Mouse (Mus musculus): ENCODE measurements around the gene Styxl1. TPM values are rescaled to one million over a fixed set of nuclear protein-coding genes. Genes with fewer than 3 reads are reported as not detected.

Styxl1 gene
- total RNA-seq, 2 experiments from 2014 or later: not detected

DNA sequence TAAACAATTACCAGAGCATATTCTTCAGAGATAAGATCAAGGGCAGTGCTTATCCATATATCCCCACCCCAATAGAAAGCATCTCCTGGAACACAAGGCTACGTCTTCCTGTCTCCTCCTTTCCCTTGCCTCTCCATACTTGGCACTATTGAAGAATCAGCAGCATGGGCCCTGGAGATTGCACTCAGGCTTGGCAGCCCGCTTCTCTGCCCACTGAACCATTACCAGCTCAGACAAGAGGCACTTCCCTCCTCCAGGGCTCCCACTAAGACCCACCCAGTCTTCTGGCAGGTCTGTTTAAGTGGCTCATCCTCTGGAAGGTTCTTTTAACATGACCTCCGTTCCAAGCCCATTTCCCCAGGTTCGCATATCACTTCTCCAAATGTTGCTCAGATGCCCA lies 1.6 kb downstream of the Styxl1 start:
- DNase-seq: no peak
- intact Hi-C loops (cut with DNase I): loop anchor here (2.0 to 5.0 kb wide), 2 partner anchors 88 to 384 kb away; partner anchors contain the start of gene Pom121

- DNase-seq: no peak
- intact Hi-C loops (cut with DNase I): no loop called here
Observed at GRCm38 (mm10) chr5:135772519-135772918, 5.7 kb downstream of the Styxl1 start.

DNA sequence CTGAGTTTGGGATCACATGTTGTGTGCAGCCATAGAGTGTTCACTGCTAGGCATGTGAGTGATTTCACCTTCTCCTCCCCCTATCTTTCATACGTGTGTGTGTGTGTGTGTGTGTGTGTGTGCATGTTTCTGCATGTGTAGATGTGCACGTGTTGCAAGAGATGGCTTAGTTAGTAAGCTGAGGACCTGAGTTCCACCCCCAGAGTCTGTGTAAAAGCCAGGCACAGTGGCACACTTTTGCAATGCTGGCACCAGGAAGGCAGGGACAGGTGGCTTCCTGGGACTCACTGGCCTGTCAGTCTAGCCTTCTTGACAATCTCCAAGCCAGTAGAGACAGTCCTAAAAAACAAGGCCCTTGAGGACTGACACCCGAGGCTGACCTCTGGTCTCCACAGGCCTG lies 13.2 kb downstream of the Styxl1 start:
- DNase-seq: no peak
- intact Hi-C loops (cut with DNase I): loop anchor here (5.0 kb wide), 2 partner anchors 218 to 368 kb away; partner anchors contain the start of gene Hip1

GRCm38 (mm10) chr5:135763526-135763925 lies 14.7 kb downstream of the Styxl1 start:
- intact Hi-C loops (cut with DNase I): loop anchor here (1.0 to 5.0 kb wide), 4 partner anchors 133 to 366 kb away; partner anchors contain the start of gene Hip1
- peak; percentile 77 to 83 for DNase-seq

DNA sequence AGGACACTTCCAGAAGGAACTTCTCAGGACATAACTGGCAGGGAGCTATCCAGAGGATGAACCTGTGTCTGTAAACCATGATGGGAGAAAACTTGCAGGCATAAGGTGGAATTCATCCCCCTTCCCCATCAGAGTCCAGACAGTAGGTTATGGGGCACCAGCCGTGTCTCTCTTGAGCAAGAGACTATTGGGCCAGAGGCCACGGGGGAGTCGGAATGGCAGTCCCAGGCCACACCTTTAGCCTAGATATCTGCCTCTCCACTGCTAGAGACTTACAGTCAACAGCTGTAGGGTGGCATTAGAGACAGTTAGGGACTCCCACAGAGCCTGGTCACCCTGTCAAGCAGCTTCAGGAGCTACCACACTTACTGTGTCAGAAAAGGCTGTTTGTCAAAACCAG lies 16.3 kb downstream of the Styxl1 start:
- DNase-seq: no peak
- intact Hi-C loops (cut with DNase I): loop anchor here (2.0 to 5.0 kb wide), 3 partner anchors 131 to 365 kb away; partner anchors contain the start of gene Hip1

DNA sequence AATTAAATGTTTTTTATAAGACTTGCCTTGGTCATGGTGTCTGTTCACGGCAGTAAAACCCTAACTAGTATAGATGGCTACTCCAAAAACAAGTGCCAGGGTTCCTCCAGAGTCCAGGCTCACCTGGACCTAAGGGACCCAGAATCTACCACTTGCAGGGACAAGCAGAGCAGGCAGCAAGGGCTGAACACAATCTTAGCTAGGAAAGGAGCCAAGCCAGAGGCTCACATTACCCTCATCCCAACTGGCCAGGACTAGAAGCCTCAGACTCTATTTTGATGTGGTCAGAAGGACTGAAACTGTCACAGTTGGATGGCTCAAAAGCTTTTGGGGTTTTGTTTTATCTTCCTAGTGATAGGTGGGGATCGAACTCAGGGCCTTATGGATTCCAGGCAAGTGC lies 26.6 kb downstream of the Styxl1 start:
- DNase-seq: no peak
- intact Hi-C loops (cut with DNase I): no loop called here

DNA sequence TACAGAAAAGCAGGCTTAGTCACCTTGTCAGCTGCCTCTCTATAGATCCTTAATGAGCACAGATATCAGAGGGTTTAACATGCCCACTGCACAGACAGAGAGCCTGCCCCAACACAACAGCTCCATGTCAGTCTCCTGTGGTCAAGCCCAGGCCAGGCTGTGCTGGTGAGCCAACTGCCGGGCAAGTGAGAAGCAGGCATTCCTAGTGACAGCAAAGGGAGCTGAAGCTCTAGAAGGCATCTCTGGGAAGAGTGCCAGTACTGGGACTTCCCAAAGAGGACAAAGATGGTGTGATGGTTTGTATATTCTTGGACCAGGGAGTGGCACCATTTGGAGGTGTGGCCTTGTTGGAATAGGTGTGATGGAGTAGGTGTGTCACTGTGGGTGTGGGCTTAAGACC lies 27.1 kb downstream of the Styxl1 start:
- intact Hi-C loops (cut with DNase I): no loop called here
- DNase-seq: no peak

DNA sequence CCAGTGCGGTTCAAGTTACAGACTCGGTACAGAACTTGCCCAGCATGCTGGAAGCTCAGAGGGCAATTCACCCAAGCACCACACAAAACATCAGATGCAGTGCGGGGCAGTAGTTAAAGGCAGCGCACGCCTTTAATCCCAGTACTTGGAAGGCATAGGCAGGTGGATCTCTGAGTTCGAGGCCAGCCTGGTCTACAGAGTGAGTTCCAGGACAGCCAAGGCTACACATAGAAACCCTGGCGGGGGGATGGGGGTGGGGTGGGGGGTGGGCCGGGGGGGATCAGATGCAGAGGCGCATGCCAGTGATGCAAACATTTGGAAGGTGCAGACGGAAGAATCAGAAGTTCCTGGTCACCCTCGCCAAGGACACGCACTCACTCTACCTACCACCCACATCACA lies 33.4 kb downstream of the Styxl1 start:
- intact Hi-C loops (cut with DNase I): loop anchor here (2.0 kb wide), 1 partner anchor 114 kb away; no protein-coding TSS in a partner anchor
- no peak for DNase-seq

GRCm38 (mm10) chr5:135743741-135744609 lies 34.2 kb downstream of the Styxl1 start, which contains the start of gene Tmem120a:
Gene Tmem120a, minus strand, starts transcription at chr5:135744448.
- intact Hi-C loops (cut with DNase I): loop anchor here (2.0 kb wide), 2 partner anchors 55 to 113 kb away; no protein-coding TSS in a partner anchor
- DNase-seq: peak; percentile 96 to 97

- intact Hi-C loops (cut with DNase I): loop anchor here (2.0 kb wide), 1 partner anchor 54 kb away; no protein-coding TSS in a partner anchor
Observed at GRCm38 (mm10) chr5:135742941-135743740, 35.0 kb downstream of the Styxl1 start.

GRCm38 (mm10) chr5:135742156-135742555 lies 36.0 kb downstream of the Styxl1 start:
- no peak for DNase-seq
- intact Hi-C loops (cut with DNase I): loop anchor here (2.0 kb wide), 1 partner anchor 53 kb away; no protein-coding TSS in a partner anchor

More at GRCm38 (mm10) chr5:135742941-135743740, 35.0 kb downstream of the Styxl1 start:
- DNase-seq: no peak

- intact Hi-C loops (cut with DNase I): no loop called here
Observed at GRCm38 (mm10) chr5:135738266-135738665, 39.9 kb downstream of the Styxl1 start.

DNA sequence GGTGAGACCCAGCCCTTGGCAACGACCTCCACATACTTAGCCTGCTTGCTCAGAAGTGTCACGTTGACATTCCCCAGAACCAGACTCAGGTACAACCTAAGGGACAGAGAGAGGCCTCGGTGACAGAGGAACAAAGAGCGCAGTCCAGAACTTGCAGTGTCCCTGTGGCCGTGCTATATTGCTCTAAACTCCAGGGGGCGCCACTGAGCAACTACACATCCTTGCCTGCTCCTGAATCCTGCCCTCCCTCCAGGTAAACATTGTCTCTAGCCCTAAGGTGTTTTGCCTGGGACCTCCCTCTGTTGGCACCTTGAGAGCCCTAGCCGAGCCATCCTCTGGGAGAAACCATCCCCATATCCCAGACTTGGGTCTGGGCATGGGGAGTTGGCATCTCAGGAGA lies 41.0 kb downstream of the Styxl1 start:
- no peak for DNase-seq
- intact Hi-C loops (cut with DNase I): no loop called here

More at GRCm38 (mm10) chr5:135738266-135738665, 39.9 kb downstream of the Styxl1 start:
- no peak for DNase-seq

DNA sequence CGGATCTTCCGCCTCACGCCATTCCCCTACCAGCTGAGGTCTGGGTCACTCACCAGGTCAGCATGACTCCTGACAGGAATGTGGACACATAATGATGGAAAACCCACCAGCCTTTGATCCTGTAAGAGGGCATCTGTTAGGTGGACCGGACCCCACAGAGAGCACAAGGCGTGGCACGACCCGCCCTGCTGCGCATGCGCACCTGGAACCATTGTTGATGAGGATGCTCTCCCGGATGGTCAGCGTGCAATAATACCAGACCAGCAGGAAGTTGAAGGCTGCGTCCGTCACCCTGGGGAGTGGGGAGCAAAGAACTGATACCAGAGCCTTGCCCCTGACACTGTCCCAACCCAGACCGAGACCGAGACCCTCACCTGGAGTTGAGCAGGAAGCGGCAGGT lies 41.6 kb downstream of the Styxl1 start:
- DNase-seq: no peak
- intact Hi-C loops (cut with DNase I): no loop called here

DNA sequence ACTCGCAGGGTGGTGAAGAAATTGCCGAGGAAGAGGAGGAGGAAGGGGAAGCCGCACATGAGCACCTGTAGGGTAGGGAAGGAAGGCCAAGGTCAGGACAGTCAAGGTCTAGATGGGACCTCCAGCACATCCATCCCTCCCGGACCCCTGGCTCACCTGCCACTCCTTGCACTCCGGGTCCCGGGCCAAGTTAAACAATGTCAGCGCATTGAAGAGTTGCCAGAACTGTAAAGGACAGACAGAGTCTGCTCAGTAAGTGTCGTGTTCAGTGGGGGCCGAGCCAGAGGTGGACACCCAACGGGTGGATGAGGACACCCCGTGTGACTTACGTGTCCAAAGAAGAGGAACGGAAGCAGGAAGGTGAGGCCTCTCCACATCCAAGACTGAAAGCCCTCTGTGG lies 42.4 kb downstream of the Styxl1 start:
- no peak for DNase-seq
- intact Hi-C loops (cut with DNase I): no loop called here

GRCm38 (mm10) chr5:135734057-135734680 lies 44.0 kb downstream of the Styxl1 start:
- intact Hi-C loops (cut with DNase I): no loop called here
- DNase-seq: no peak

DNA sequence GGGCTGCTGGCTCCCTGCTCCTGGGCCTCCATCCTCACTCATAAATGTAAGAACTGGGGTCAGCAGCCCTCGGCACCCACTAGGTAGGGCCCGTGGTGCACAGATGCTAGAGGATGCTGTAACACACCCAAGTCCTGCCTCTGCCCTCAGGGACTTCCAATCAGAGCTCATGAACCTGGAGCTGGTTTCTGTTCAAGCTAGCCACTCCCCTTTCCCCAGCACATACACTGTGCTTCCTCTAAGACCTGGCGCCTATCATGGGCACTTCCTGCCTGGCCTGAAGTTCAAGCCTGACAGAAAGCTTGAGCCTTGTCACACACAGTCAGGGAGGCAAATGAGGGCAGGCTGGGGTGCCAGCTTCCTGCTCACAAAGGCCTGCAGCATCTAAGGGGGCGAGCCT lies 45.1 kb downstream of the Styxl1 start:
- intact Hi-C loops (cut with DNase I): no loop called here

DNA sequence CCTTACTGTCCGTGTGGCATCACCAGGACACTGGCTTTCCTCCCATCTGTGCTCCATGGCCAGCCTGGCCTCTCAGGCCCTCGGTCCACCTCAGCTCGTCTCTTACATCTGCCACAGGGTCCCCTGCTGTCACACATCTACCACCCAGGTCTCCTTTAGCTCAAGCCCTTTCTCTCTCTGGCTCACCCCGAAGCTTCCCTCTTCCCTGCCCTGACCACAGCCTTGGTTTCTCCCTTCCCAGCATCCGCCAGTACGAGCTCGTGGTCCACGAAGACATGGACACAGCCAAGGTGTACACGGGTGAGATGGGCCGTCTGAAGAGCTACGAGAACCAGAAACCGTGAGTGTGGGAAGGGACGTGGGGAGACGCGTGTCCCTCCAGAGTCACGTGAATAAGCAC lies 46.9 kb downstream of the Styxl1 start:
- DNase-seq: no peak

More for the DNA sequence above, 45.1 kb downstream of the Styxl1 start:
- DNase-seq: no peak

GRCm38 (mm10) chr5:135730916-135731315 lies 47.3 kb downstream of the Styxl1 start:
- no peak for DNase-seq
- intact Hi-C loops (cut with DNase I): no loop called here

More for the DNA sequence above, 46.9 kb downstream of the Styxl1 start:
- intact Hi-C loops (cut with DNase I): no loop called here

DNA sequence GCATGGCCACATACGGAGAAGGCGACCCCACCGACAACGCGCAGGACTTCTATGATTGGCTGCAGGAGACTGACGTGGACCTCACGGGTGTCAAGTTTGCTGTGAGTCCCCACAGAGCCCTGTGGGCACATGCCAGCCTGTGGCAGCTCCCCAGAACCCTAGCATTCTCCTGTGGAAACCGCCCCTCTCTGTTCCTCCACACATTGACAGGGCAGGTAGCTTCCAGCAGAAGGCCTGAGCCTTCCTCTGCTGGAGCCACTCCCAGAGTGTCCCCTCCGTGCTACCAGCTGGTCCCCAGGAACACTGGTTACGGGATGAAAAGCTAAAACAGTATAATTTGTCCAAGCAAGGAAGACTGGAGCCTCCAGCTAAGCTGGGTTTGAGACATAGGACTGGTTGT lies 47.9 kb downstream of the Styxl1 start:
- DNase-seq: no peak
- intact Hi-C loops (cut with DNase I): no loop called here

Data from heart, postnatal 36 days (tissue).